Mouse (Mus musculus): ENCODE measurements around the gene Hmgb1. TPM values are rescaled to one million over a fixed set of nuclear protein-coding genes. Genes with fewer than 3 reads are reported as not detected.

Hmgb1 gene
- polyA plus RNA-seq, 1 experiment from 2014 or later: 1,278 TPM

DNA sequence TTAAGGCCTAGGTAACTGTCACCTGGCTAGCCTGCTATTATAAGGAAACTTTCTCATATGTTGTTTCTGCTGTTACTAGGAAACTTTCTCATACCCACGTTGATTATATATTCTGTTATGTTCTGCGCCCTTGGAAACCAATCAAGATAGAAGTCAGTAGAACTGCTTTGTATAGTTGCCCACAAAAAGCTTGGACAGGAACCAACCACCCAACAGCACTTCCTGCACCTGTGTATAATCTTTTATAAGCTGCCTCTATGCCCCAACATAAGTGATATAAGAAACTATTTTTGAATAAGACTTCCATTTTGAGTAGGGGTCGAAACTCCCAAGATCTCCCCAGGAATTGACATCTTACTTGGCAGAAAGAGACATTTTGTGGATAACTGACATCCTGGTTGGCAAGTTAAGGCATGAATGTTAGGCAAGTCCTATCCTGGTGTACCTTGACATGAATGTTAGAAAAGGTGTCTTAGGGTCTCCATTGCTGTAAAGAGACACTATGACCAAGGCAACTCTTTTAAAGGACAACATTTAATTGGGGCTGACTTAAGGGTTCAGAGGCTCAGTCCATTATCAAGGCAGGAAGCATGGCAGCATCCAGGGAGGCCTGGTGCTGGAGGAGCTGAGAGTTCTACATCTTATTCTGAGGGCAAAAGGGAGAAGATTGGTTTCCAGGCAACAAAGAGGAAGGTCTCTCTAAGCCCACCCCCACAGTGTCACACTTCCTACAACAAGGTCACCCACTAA is 166.4 kb downstream of the Hmgb1 start:
- DNase-seq (ENCODE audit: low spot score): no peak
- Histone ChIP-seq H3K36me3 (ENCODE audit: control insufficient read depth, insufficient read depth, low read length) (no peaks in the 10 kb centered on the region), H3K4me2 (no peak overlapping the region), H3K27me3 (replicated peaks; ENCODE audit: control insufficient read depth, insufficient read depth, low read length) (no peaks in the 10 kb centered on the region; the same call in 1 of the 2 replicates), H3K9me3 (ENCODE audit: control insufficient read depth, low read length) (no peaks in the 10 kb centered on the region), H3K4me1 (replicated peaks; ENCODE audit: control insufficient read depth, insufficient read depth, low read length) (peaks cover 20% of the 10 kb centered on the region), H3K27ac (ENCODE audit: low read depth, low read length) (no peak overlapping the region), H3K9ac (ENCODE audit: low read depth, low read length) (no peak overlapping the region), H3K4me3 (ENCODE audit: low read depth, low read length) (no peak overlapping the region)
- 73% methylated on average over 3 of the region's 3 CpGs for WGBS
- no peak for ATAC-seq (replicated peaks; ENCODE audit: low FRiP score)

DNA sequence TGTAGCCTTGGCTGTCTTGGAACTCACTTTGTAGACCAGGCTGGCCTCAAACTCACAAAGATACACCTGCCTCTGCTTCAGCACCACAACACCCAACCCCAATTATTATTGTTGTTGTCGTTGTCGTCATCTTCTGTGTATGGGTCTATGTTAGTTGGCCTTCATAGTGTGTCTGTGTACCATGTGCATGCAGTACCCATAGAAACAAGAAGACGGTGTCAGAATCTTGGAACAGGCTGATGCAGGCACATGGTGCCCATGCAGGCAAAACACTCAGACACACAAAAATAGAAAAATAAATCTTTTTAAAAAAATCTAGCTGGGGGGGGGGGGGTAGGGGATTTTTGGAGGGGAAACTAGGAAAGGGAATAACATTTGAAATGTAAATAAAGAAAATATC is 167.1 kb downstream of the Hmgb1 start:
- no peak overlapping the region for H3K9ac ChIP-seq (ENCODE audit: low read depth, low read length)
- no peak overlapping the region for H3K4me3 ChIP-seq (ENCODE audit: low read depth, low read length)
- H3K4me1 ChIP-seq (replicated peaks; ENCODE audit: control insufficient read depth, insufficient read depth, low read length): peaks cover 20% of the 10 kb centered on the region
- DNase-seq (ENCODE audit: low spot score) (no peak), ATAC-seq (replicated peaks; ENCODE audit: low FRiP score) (no peak)
- WGBS: 92% methylated on average over 3 of the region's 3 CpGs
- no peaks in the 10 kb centered on the region; the same call in 1 of the 2 replicates for H3K27me3 ChIP-seq (replicated peaks; ENCODE audit: control insufficient read depth, insufficient read depth, low read length)
- H3K4me2 ChIP-seq: no peak overlapping the region
- no peaks in the 10 kb centered on the region for H3K9me3 ChIP-seq (ENCODE audit: control insufficient read depth, low read length)
- no peak overlapping the region for H3K27ac ChIP-seq (ENCODE audit: low read depth, low read length)
- H3K36me3 ChIP-seq (ENCODE audit: control insufficient read depth, insufficient read depth, low read length): no peaks in the 10 kb centered on the region

DNA sequence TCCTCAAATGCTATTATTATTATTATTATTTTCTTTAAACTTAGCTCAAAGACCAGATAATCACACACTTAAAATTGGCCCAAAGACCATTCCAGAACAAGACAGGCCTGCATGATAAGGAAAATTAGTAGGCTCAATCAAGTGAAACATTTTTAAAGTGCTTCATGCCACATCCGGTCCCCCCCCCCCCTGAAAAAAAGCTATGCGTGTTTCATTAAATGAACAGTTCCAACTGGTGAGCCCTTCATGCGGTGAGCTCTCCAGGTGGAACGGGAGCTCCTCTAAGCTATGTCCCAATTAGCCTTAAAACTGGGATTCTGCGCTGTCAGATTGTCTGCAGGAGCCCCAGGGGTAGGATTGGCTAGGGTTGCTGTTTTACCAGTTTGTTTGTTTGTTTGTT is 168.0 kb downstream of the Hmgb1 start:
- ATAC-seq (replicated peaks; ENCODE audit: low FRiP score): no peak
- Histone ChIP-seq H3K27me3 (replicated peaks; ENCODE audit: control insufficient read depth, insufficient read depth, low read length) (no peaks in the 10 kb centered on the region; the same call in 1 of the 2 replicates), H3K9ac (ENCODE audit: low read depth, low read length) (no peak overlapping the region), H3K36me3 (ENCODE audit: control insufficient read depth, insufficient read depth, low read length) (no peaks in the 10 kb centered on the region), H3K9me3 (ENCODE audit: control insufficient read depth, low read length) (no peaks in the 10 kb centered on the region), H3K4me2 (peak overlapping the region; percentile 76), H3K27ac (ENCODE audit: low read depth, low read length) (no peak overlapping the region), H3K4me1 (replicated peaks; ENCODE audit: control insufficient read depth, insufficient read depth, low read length) (peaks cover 20% of the 10 kb centered on the region), H3K4me3 (ENCODE audit: low read depth, low read length) (peak overlapping the region; percentile 52; the same call in 1 of the 2 replicates)
- WGBS: 76% methylated on average over 5 of the region's 5 CpGs
- DNase-seq (ENCODE audit: low spot score): no peak

DNA sequence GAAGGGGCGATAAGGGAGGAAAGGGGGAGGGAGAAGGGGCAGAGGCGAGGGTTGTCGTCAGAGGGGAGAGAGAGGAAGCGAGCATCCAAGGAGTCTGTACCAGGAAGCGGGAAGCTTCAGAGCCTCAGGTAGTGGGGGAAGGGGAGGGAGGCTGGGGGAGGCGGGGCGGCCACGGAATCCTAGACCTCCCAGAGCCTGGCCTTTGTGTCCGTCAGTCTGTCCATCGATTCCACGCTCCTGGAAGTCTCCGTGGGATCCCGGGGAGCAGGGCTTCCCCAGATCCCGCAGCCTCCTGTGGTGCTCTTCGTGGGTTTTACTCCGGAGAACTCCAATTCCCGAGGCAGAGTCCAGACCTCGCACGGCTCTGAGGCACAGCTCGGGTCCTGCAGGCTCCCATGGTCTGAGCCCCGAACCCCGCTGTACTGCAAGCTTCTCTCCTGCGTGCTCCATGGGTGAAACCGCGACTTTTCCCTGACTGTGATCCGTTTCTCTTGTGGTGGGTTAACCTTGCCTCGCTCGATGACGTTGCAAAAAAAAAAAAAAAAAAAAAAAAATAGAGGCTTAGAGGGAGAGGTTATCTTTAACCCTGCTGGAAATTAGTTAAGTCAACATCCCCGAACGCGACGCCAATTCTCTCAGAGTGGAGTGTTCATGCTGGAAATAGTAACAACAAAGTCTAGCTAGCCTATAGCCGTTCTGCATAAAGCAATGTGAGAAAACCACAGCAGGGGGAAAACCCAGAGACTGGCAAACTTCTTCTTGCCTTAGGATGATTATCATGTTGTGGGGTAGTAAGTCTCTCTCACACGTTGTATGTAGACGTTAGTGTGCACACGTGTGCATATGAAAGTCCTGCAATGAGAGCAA is 168.7 kb downstream of the Hmgb1 start:
- 3% methylated on average over 37 of the region's 37 CpGs for WGBS
- DNase-seq (ENCODE audit: low spot score) (peak; percentile 64), ATAC-seq (replicated peaks; ENCODE audit: low FRiP score) (peak; percentile 67)
- Histone ChIP-seq H3K4me3 (ENCODE audit: low read depth, low read length) (peak overlapping the region; percentile 52), H3K9ac (ENCODE audit: low read depth, low read length) (peak overlapping the region; percentile 51), H3K4me2 (peak overlapping the region; percentile 76), H3K36me3 (ENCODE audit: control insufficient read depth, insufficient read depth, low read length) (no peaks in the 10 kb centered on the region), H3K4me1 (replicated peaks; ENCODE audit: control insufficient read depth, insufficient read depth, low read length) (peaks cover 14% of the 10 kb centered on the region), H3K27me3 (replicated peaks; ENCODE audit: control insufficient read depth, insufficient read depth, low read length) (no peaks in the 10 kb centered on the region; the same call in 1 of the 2 replicates), H3K9me3 (ENCODE audit: control insufficient read depth, low read length) (no peaks in the 10 kb centered on the region), H3K27ac (ENCODE audit: low read depth, low read length) (no peak overlapping the region)

DNA sequence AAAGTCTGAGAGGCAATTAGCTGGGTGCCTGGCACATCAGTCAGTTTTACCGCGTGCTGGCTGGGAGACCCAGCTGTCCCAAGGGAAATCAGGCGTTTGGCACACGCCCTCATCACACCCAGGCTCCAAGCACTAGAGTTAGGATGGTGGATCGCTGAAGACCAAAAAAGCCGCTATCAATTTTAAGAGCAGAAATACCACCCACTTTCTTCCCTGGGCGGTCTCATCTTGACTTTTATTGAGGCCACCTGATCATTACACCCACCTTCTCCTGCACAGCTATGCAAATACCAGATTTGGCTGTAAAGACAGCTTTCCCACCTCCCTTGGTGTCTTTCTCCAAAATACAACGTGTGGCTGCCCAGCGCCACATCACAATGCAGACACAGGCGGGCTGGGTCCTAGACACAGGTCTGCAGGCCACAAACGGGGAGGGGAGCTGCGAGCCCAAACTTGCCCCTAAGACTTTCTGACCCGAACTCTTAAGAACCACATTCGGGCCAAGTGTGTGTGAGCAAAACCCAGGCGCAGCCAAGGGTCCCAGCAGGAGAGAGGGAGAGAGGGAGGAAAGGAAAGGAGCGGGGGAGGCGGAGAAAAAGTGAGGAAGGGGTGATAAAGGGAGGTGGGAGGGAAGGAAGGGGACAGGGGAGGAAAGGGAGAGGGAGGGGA is 169.6 kb downstream of the Hmgb1 start:
- Histone ChIP-seq H3K9me3 (ENCODE audit: control insufficient read depth, low read length) (no peaks in the 10 kb centered on the region), H3K27me3 (replicated peaks; ENCODE audit: control insufficient read depth, insufficient read depth, low read length) (no peaks in the 10 kb centered on the region; the same call in 1 of the 2 replicates), H3K36me3 (ENCODE audit: control insufficient read depth, insufficient read depth, low read length) (no peaks in the 10 kb centered on the region), H3K4me2 (peak overlapping the region; percentile 76), H3K27ac (ENCODE audit: low read depth, low read length) (no peak overlapping the region; the same call in 1 of the 2 replicates), H3K4me3 (ENCODE audit: low read depth, low read length) (peak overlapping the region; percentile 52), H3K4me1 (replicated peaks; ENCODE audit: control insufficient read depth, insufficient read depth, low read length) (peaks cover 14% of the 10 kb centered on the region), H3K9ac (ENCODE audit: low read depth, low read length) (peak overlapping the region; percentile 51)
- 29% methylated on average over 17 of the region's 17 CpGs for WGBS
- no peak for ATAC-seq (replicated peaks; ENCODE audit: low FRiP score)
- DNase-seq (ENCODE audit: low spot score): no peak

DNA sequence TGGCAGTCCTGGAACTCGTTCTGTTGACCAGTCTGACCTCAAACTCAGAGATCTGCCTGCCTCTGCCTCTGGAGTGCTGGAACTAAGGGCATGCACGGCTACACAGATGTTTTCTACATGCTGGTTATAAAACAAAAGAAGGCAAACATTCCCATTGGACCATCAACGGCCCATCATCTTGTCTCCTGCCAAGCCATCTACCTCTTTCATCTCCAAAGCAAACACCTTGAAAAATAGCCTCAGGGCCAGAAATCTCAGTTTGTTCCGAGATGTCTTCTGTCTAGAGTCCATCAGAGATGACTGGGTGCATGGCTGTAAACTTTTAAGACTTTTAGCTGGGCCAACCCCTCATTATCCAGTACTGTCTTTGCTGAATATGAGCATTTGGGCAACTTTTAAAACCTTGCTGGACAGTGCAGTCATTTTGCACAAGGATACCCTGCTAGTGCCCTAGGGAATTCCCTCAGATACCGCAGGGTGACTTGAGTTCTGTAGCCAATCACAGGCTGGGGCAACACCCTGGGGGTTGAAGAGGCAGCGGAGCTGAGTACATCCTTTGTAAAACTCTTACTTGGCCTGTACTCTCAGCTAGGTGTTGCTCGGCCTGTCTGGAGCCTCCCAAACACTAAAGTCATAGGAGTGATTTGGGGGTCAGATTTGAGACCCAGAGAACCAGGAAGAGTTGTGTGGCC is 170.3 kb downstream of the Hmgb1 start:
- Histone ChIP-seq H3K27me3 (replicated peaks; ENCODE audit: control insufficient read depth, insufficient read depth, low read length) (no peaks in the 10 kb centered on the region; the same call in 1 of the 2 replicates), H3K4me3 (ENCODE audit: low read depth, low read length) (no peak overlapping the region), H3K4me1 (replicated peaks; ENCODE audit: control insufficient read depth, insufficient read depth, low read length) (peaks cover 14% of the 10 kb centered on the region), H3K9me3 (ENCODE audit: control insufficient read depth, low read length) (no peaks in the 10 kb centered on the region), H3K36me3 (ENCODE audit: control insufficient read depth, insufficient read depth, low read length) (no peaks in the 10 kb centered on the region), H3K27ac (ENCODE audit: low read depth, low read length) (no peak overlapping the region), H3K9ac (ENCODE audit: low read depth, low read length) (no peak overlapping the region), H3K4me2 (no peak overlapping the region)
- DNase-seq (ENCODE audit: low spot score) (no peak), ATAC-seq (replicated peaks; ENCODE audit: low FRiP score) (no peak)
- 77% methylated on average over 7 of the region's 7 CpGs for WGBS

DNA sequence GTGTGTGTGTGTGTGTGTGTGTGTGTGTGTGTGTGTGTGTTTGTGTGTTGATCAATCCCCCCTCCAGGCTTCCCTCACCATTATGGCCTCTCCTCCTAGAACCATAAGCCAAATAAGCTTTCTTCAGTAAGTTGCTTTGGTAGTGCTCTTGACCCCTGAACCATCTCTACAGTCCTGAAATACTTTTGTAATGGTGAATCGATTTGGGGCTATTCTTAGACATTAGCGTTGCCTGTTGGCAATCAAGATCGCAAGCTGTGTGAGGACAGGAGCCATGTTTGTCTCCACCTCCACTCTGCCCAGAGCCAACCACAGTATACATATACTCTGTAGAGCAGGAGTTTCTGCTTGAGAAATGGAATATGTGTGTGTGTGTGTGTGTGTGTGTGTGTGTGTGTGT is 175.2 kb downstream of the Hmgb1 start:
- Histone ChIP-seq H3K27ac (ENCODE audit: low read depth, low read length) (no peak overlapping the region), H3K9me3 (ENCODE audit: control insufficient read depth, low read length) (no peaks in the 10 kb centered on the region), H3K4me3 (ENCODE audit: low read depth, low read length) (no peak overlapping the region), H3K36me3 (ENCODE audit: control insufficient read depth, insufficient read depth, low read length) (no peaks in the 10 kb centered on the region), H3K4me2 (no peak overlapping the region), H3K9ac (ENCODE audit: low read depth, low read length) (no peak overlapping the region), H3K4me1 (replicated peaks; ENCODE audit: control insufficient read depth, insufficient read depth, low read length) (peaks cover 19% of the 10 kb centered on the region), H3K27me3 (replicated peaks; ENCODE audit: control insufficient read depth, insufficient read depth, low read length) (no peaks in the 10 kb centered on the region)
- DNase-seq (ENCODE audit: low spot score) (no peak), ATAC-seq (replicated peaks; ENCODE audit: low FRiP score) (no peak)
- WGBS: 83% methylated on average over 3 of the region's 3 CpGs

DNA sequence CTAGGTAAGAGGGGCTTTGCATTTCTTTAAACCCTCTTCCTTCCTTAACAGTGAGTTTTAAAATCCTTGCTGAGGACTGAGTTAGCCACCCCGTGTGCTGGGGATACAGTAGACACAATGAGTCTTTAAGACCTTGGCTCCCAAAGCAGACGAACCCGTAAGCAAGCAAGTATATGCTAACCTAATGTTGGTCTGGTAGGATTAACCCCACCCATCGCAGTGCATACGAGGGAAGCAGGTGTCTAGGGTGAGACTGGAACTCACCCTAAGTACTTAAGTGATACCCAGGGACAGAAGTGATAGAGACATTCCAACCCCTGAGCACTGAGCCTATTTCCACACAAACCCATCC is 177.0 kb downstream of the Hmgb1 start:
- H3K27me3 ChIP-seq (replicated peaks; ENCODE audit: control insufficient read depth, insufficient read depth, low read length): no peaks in the 10 kb centered on the region
- no peak for DNase-seq (ENCODE audit: low spot score)
- H3K27ac ChIP-seq (ENCODE audit: low read depth, low read length): peak overlapping the region; percentile 43; the same call in 1 of the 2 replicates
- no peak overlapping the region; the same call in 1 of the 2 replicates for H3K9ac ChIP-seq (ENCODE audit: low read depth, low read length)
- no peaks in the 10 kb centered on the region for H3K36me3 ChIP-seq (ENCODE audit: control insufficient read depth, insufficient read depth, low read length)
- WGBS: 71% methylated on average over 5 of the region's 5 CpGs
- no peaks in the 10 kb centered on the region for H3K9me3 ChIP-seq (ENCODE audit: control insufficient read depth, low read length)
- peaks cover 22% of the 10 kb centered on the region for H3K4me1 ChIP-seq (replicated peaks; ENCODE audit: control insufficient read depth, insufficient read depth, low read length)
- peak overlapping the region; percentile 64 for H3K4me2 ChIP-seq
- H3K4me3 ChIP-seq (ENCODE audit: low read depth, low read length): no peak overlapping the region
- ATAC-seq (replicated peaks; ENCODE audit: low FRiP score): no peak
